Mouse (Mus musculus): ENCODE data around the gene Gtpbp3. TPM values are rescaled to one million over a fixed set of nuclear protein-coding genes. Genes with fewer than 3 reads are reported as not detected.

Gtpbp3 gene
- total and polyA plus RNA-seq, 3 experiments, result 49.4 to 50.1 TPM; not detected in 1

DNA sequence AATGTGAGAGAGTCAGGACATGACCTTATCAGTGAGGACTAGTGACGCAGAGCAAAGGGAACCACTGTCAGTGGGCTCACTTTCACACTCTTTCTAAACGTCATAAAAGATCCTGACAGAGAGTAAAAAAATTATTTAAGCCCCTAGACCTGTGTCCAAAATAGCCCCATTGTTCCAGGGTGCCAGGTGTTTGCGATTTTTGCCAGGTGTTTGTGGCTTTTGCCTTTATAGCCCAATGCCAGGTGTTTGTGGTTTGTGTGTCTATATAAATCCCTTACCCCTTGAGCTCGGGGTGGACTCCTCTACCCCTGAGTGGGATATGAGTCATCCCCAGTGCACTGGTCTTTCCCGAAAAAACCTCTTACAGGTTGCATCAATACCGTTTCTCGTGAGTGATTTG is 42.8 kb upstream of the Gtpbp3 start:
- Histone ChIP-seq H3K27me3 (ENCODE audit: control insufficient read depth in 1 of 2, insufficient read depth in 2 of 2, low read length in 2 of 2) (peaks cover 0 to 10% of the 10 kb centered on the region in 2 experiments; a peak in 2 of 4 replicates), H3K36me3 (ENCODE audit: control insufficient read depth in 1 of 2, insufficient read depth in 2 of 2, low read length in 2 of 2) (no peaks in the 10 kb centered on the region), H3K27ac (ENCODE audit: control insufficient read depth, low read depth, low read length) (no peak overlapping the region), H3K79me2 (ENCODE audit: control insufficient read depth, insufficient read depth, low read length, poor library complexity) (no peaks in the 10 kb centered on the region), H3K4me1 (ENCODE audit: control insufficient read depth in 1 of 2, insufficient read depth in 2 of 2, low read length in 2 of 2) (no peaks in the 10 kb centered on the region), H3K4me3 (ENCODE audit: control insufficient read depth in 1 of 2, insufficient read depth in 1 of 2, low read depth in 2 of 2, low read length in 2 of 2) (no peak overlapping the region), H3K9me3 (replicated peaks; ENCODE audit: insufficient read depth, low read length) (no peaks in the 10 kb centered on the region), H3K9ac (ENCODE audit: control insufficient read depth, low read depth, low read length, poor library complexity, severe bottlenecking) (no peak overlapping the region)
- TF ChIP-seq POLR2A (IDR thresholded peaks at IDR 0.05; ENCODE audit: control insufficient read depth in 1 of 2, insufficient read depth in 1 of 2, low read depth in 1 of 2, low read length in 2 of 2, poor library complexity in 1 of 2) (no peak), ZKSCAN1 (IDR thresholded peaks at IDR 0.05; ENCODE audit: low read depth, low read length) (no peak), KAT2A (conservative IDR thresholded peaks at IDR 0.05; ENCODE audit: low read depth, low read length) (no peak), EP300 (IDR thresholded peaks at IDR 0.05; ENCODE audit: low read depth in 1 of 2, low read length in 2 of 2) (no peak), RAD21 (IDR thresholded peaks at IDR 0.05; ENCODE audit: low read depth, low read length) (no peak), UBTF (IDR thresholded peaks at IDR 0.05; ENCODE audit: borderline replicate concordance, insufficient read depth, low read depth, low read length) (no peak), HCFC1 (IDR thresholded peaks at IDR 0.05; ENCODE audit: low read depth, low read length) (no peak), TCF12 (IDR thresholded peaks at IDR 0.05; ENCODE audit: low read depth, low read length) (no peak), CHD1 (IDR thresholded peaks at IDR 0.05; ENCODE audit: low read depth, low read length) (no peak), JUND (IDR thresholded peaks at IDR 0.05; ENCODE audit: low read depth, low read length) (no peak), TAL1 (IDR thresholded peaks at IDR 0.05; ENCODE audit: low read length) (no peak), MEF2A (IDR thresholded peaks at IDR 0.05; ENCODE audit: extremely low read depth, insufficient replicate concordance, low read depth, low read length, poor library complexity, severe bottlenecking) (no peak), MAFK (IDR thresholded peaks at IDR 0.05; ENCODE audit: borderline replicate concordance, low read depth, low read length) (no peak), ZNF384 (IDR thresholded peaks at IDR 0.05; ENCODE audit: low read depth, low read length) (no peak), USF2 (IDR thresholded peaks at IDR 0.05; ENCODE audit: borderline replicate concordance in 1 of 2, insufficient read depth in 1 of 2, low read depth in 1 of 2, low read length in 2 of 2) (no peak), NELFE (IDR thresholded peaks at IDR 0.05; ENCODE audit: low read depth, low read length) (no peak), RCOR1 (IDR thresholded peaks at IDR 0.05; ENCODE audit: low read depth, low read length) (no peak), MXI1 (IDR thresholded peaks at IDR 0.05; ENCODE audit: low read depth, low read length) (no peak)
- DNase-seq (ENCODE audit: low read depth, low spot score), result no peak

DNA sequence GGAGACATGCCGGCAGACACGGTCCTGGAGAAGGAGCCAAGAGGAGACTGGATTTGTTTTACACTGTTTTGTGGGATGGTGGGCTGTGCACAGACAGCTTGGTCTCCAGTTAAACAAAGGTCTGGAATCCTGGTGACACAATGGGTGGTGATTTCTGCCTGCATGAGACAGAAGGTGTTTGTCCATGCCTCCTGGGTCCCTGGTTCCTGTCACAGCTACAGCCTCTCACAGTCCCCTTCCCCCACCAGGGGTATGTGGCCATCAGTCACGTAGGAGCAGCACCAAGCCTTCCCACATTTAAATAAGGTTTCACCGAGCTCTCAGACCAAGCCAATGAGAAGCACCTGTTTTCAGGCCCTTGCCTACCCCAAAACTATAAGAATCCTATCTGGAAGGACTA is 36.6 kb upstream of the Gtpbp3 start:
- H3K27ac ChIP-seq (ENCODE audit: control insufficient read depth, low read depth, low read length), result no peak overlapping the region
- no peaks in the 10 kb centered on the region for H3K4me1 ChIP-seq (ENCODE audit: control insufficient read depth in 1 of 2, insufficient read depth in 2 of 2, low read length in 2 of 2)
- no peak for DNase-seq (ENCODE audit: low read depth, low spot score)
- H3K4me3 ChIP-seq (ENCODE audit: control insufficient read depth in 1 of 2, insufficient read depth in 1 of 2, low read depth in 2 of 2, low read length in 2 of 2), result no peak overlapping the region
- no peaks in the 10 kb centered on the region for H3K36me3 ChIP-seq (ENCODE audit: control insufficient read depth in 1 of 2, insufficient read depth in 2 of 2, low read length in 2 of 2)
- no peaks in the 10 kb centered on the region for H3K9me3 ChIP-seq (replicated peaks; ENCODE audit: insufficient read depth, low read length)
- H3K79me2 ChIP-seq (ENCODE audit: control insufficient read depth, insufficient read depth, low read length, poor library complexity), result no peaks in the 10 kb centered on the region
- TF ChIP-seq POLR2AphosphoS5 (IDR thresholded peaks at IDR 0.05; ENCODE audit: borderline replicate concordance, low read depth, low read length), result no peak
- TF ChIP-seq ZMIZ1 (IDR thresholded peaks at IDR 0.05; ENCODE audit: low read depth, low read length), result no peak
- no peak for TF ChIP-seq MXI1 (IDR thresholded peaks at IDR 0.05; ENCODE audit: low read depth, low read length)
- no peak for TF ChIP-seq E2F4 (IDR thresholded peaks at IDR 0.05; ENCODE audit: borderline replicate concordance, low read depth, low read length)
- TF ChIP-seq CTCF (IDR thresholded peaks at IDR 0.05 in 2 of 3, conservative IDR thresholded peaks at IDR 0.05 in 1 of 3; ENCODE audit: control insufficient read depth in 1 of 3, insufficient read depth in 1 of 3, low read depth in 2 of 3, low read length in 3 of 3, poor library complexity in 1 of 3, severe bottlenecking in 1 of 3), result no peak
- TF ChIP-seq SMC3 (IDR thresholded peaks at IDR 0.05; ENCODE audit: low read depth, low read length), result no peak
- no peak for TF ChIP-seq KAT2A (conservative IDR thresholded peaks at IDR 0.05; ENCODE audit: low read depth, low read length)
- no peak for TF ChIP-seq RCOR1 (IDR thresholded peaks at IDR 0.05; ENCODE audit: low read depth, low read length)
- TF ChIP-seq ZC3H11A (IDR thresholded peaks at IDR 0.05; ENCODE audit: low read depth, low read length), result no peak
- TF ChIP-seq HCFC1 (IDR thresholded peaks at IDR 0.05; ENCODE audit: low read depth, low read length), result no peak
- TF ChIP-seq NELFE (IDR thresholded peaks at IDR 0.05; ENCODE audit: low read depth, low read length), result no peak
- no peak for TF ChIP-seq EP300 (IDR thresholded peaks at IDR 0.05; ENCODE audit: low read depth in 1 of 2, low read length in 2 of 2)
- no peak for TF ChIP-seq MYB (IDR thresholded peaks at IDR 0.05; ENCODE audit: low read depth, low read length)
- TF ChIP-seq MAZ (IDR thresholded peaks at IDR 0.05; ENCODE audit: low read depth, low read length), result no peak
- no peak for TF ChIP-seq RAD21 (IDR thresholded peaks at IDR 0.05; ENCODE audit: low read depth, low read length)
- TF ChIP-seq USF2 (IDR thresholded peaks at IDR 0.05; ENCODE audit: borderline replicate concordance in 1 of 2, insufficient read depth in 1 of 2, low read depth in 1 of 2, low read length in 2 of 2), result no peak
- no peak for TF ChIP-seq BHLHE40 (IDR thresholded peaks at IDR 0.05; ENCODE audit: borderline replicate concordance, low read depth, low read length)
- TF ChIP-seq ZNF384 (IDR thresholded peaks at IDR 0.05; ENCODE audit: low read depth, low read length), result no peak
- peaks cover 0 to 1% of the 10 kb centered on the region in 2 experiments; a peak in 2 of 4 replicates for H3K27me3 ChIP-seq (ENCODE audit: control insufficient read depth in 1 of 2, insufficient read depth in 2 of 2, low read length in 2 of 2)
- no peak overlapping the region for H3K9ac ChIP-seq (ENCODE audit: control insufficient read depth, low read depth, low read length, poor library complexity, severe bottlenecking)

Data from MEL (cell line).